18 mouse cellular contexts compared by ENCODE assay signal in genomic region chr15:82348258-82348998, GRCm38 (mm10). TPM values are rescaled to one million over a fixed set of nuclear protein-coding genes. Genes with fewer than 3 reads are reported as not detected.
A peak's percentile ranks its signal among the peaks of the same experiment; 100 is the strongest.
DNase-seq lines count a peak whose midpoint lies in the region; ATAC-seq and TF ChIP-seq lines count a peak whose summit lies in the region.
"Had no signal": no experiment of that assay in that cellular context is flagged by ENCODE, and none has a peak within 500 bp of the region (broad histone marks: within the 10 kb centered on the region; RNA-seq: fewer than 3 reads in every experiment).

No protein-coding gene starts in this region.

- ATAC-seq in heart, embryonic 13.5 days (ENCODE audit: extremely low read depth, insufficient number of reproducible peaks, low FRiP score, low TSS enrichment), result no peak
- ATAC-seq in granulocyte monocyte progenitor cell, adult 5-6 weeks (replicated peaks; ENCODE audit: poor library complexity, severe bottlenecking), result peak; percentile 66
- ATAC-seq: intestine, embryonic 16.5 days had no signal

- no peak for TF ChIP-seq CTCF in CH12.LX (conservative IDR thresholded peaks at IDR 0.05 in 1 of 2, IDR thresholded peaks at IDR 0.05 in 1 of 2; ENCODE audit: low read depth in 2 of 2, low read length in 2 of 2)

- H3K9me3 ChIP-seq in heart, embryonic 13.5 days, result no peaks in the 10 kb centered on the region
- no peaks in the 10 kb centered on the region for H3K9me3 ChIP-seq in CH12.LX (replicated peaks; ENCODE audit: low read length)
- peaks cover 2% of the 10 kb centered on the region; the same call in 1 of the 2 replicates for H3K9me3 ChIP-seq in megakaryocyte, embryonic 14.5 days
- H3K9me3 ChIP-seq: embryonic facial prominence, embryonic 12.5 days; heart, embryonic 15.5 days; neural tube, embryonic 13.5 days; stomach, embryonic 15.5 days had no signal

- H3K27me3 ChIP-seq in heart, embryonic 13.5 days (replicated peaks), result no peaks in the 10 kb centered on the region
- peaks cover 4% of the 10 kb centered on the region for H3K27me3 ChIP-seq in CH12.LX (replicated peaks)
- no peaks in the 10 kb centered on the region for H3K27me3 ChIP-seq in megakaryocyte, embryonic 14.5 days (replicated peaks)
- H3K27me3 ChIP-seq: embryonic facial prominence, embryonic 12.5 days; heart, embryonic 15.5 days; neural tube, embryonic 13.5 days; stomach, embryonic 15.5 days had no signal

- TF ChIP-seq RAD21 in CH12.LX (IDR thresholded peaks at IDR 0.05; ENCODE audit: low read depth, low read length), result no peak

- peak overlapping the region; percentile 87; the same call in 1 of the 2 replicates for H3K9ac ChIP-seq in heart, embryonic 13.5 days
- H3K9ac ChIP-seq in CH12.LX (ENCODE audit: insufficient read depth, low read depth), result no peak overlapping the region; the same call in 1 of the 2 replicates
- H3K9ac ChIP-seq: embryonic facial prominence, embryonic 12.5 days; heart, embryonic 15.5 days; stomach, embryonic 15.5 days had no signal

- no peak for DNase-seq in heart, postnatal 25 days (ENCODE audit: low spot score)
- no peak for DNase-seq in CH12.LX (ENCODE audit: extremely low read depth)
- no peak for DNase-seq in frontal cortex, postnatal 36 days (ENCODE audit: low spot score in 2 of 2)
- DNase-seq in gastrocnemius, adult 18-20 months (ENCODE audit: low spot score), result no peak
- DNase-seq: adrenal gland, postnatal 36 days; cerebellum, postnatal 36 days; kidney, postnatal 4 days; lung, adult 2 months; lung, postnatal 4 days; right cerebral cortex, postnatal 4 days had no signal

- TF ChIP-seq POLR2A in CH12.LX (IDR thresholded peaks at IDR 0.05; ENCODE audit: low read depth, low read length), result no peak

- dilution Hi-C loops in CH12.LX (cut with MboI; ENCODE audit: extremely low pct_ligation_motif_present, extremely low pct_unique_long_range_greater_than_20kb, low sequenced_read_pairs), result no loop called here

- WGBS in heart, embryonic 13.5 days, result 82% methylated on average over 8 of the region's 8 CpGs

- TF ChIP-seq EP300 in CH12.LX (IDR thresholded peaks at IDR 0.05; ENCODE audit: low read length), result peak; percentile 67

- peak overlapping the region; percentile 93 for H3K4me2 ChIP-seq in heart, embryonic 13.5 days
- no peak overlapping the region for H3K4me2 ChIP-seq in CH12.LX (ENCODE audit: insufficient read depth, low read depth, poor library complexity, severe bottlenecking)
- H3K4me2 ChIP-seq: embryonic facial prominence, embryonic 12.5 days had no signal

- no peak overlapping the region for H3K27ac ChIP-seq in heart, embryonic 13.5 days (replicated peaks)
- no peak overlapping the region for H3K27ac ChIP-seq in CH12.LX (ENCODE audit: insufficient read depth, low read depth)
- H3K27ac ChIP-seq: embryonic facial prominence, embryonic 12.5 days; heart, embryonic 15.5 days; neural tube, embryonic 13.5 days; stomach, embryonic 15.5 days had no signal

- intact Hi-C loops in heart, postnatal 25 days (cut with DNase I), result loop anchor here (5.0 kb wide), 1 partner anchor 201 kb away; the partner anchor contains the start of gene Srebf2

- peaks cover 54% of the 10 kb centered on the region for H3K4me1 ChIP-seq in heart, embryonic 13.5 days
- H3K4me1 ChIP-seq in CH12.LX (ENCODE audit: control insufficient read depth in 1 of 2, insufficient read depth in 2 of 2), result peaks cover 14 to 44% of the 10 kb centered on the region in 2 experiments
- H3K4me1 ChIP-seq in megakaryocyte, embryonic 14.5 days, result peaks cover 87% of the 10 kb centered on the region

- in situ Hi-C loops in CH12.LX (cut with MboI; ENCODE audit: low pct_ligation_motif_present, low pct_unique_long_range_greater_than_20kb, low sequenced_read_pairs), result no loop called here

- peaks cover 46% of the 10 kb centered on the region for H3K36me3 ChIP-seq in heart, embryonic 13.5 days
- peaks cover 29 to 42% of the 10 kb centered on the region in 2 experiments for H3K36me3 ChIP-seq in CH12.LX (replicated peaks in 1 of 2; ENCODE audit: control insufficient read depth in 1 of 2, insufficient read depth in 1 of 2, low read length in 1 of 2)
- H3K36me3 ChIP-seq in megakaryocyte, embryonic 14.5 days (replicated peaks; ENCODE audit: low read length), result peaks cover 64% of the 10 kb centered on the region

- peak overlapping the region; percentile 74; the same call in 1 of the 2 replicates for H3K4me3 ChIP-seq in heart, embryonic 13.5 days
- H3K4me3 ChIP-seq in CH12.LX (replicated peaks in 1 of 3; ENCODE audit: low read depth in 2 of 3, low read length in 2 of 3, poor library complexity in 1 of 3), result no peak overlapping the region
- H3K4me3 ChIP-seq in megakaryocyte, embryonic 14.5 days (replicated peaks), result peak overlapping the region; percentile 78
- H3K4me3 ChIP-seq: embryonic facial prominence, embryonic 12.5 days; heart, embryonic 15.5 days; stomach, embryonic 15.5 days had no signal

- H3K79me2 ChIP-seq in CH12.LX (replicated peaks; ENCODE audit: control insufficient read depth, extremely low read depth, insufficient read depth, poor library complexity, severe bottlenecking), result peaks cover 29% of the 10 kb centered on the region

TF ChIP-seq in CH12.LX, 34 proteins besides CTCF, POLR2A, EP300 and RAD21:
- TF ChIP-seq E2F4 (IDR thresholded peaks at IDR 0.05; ENCODE audit: insufficient replicate concordance, low read depth, low read length) (no peak), GABPA (IDR thresholded peaks at IDR 0.05; ENCODE audit: insufficient replicate concordance, low read depth, low read length) (no peak), IRF4 (IDR thresholded peaks at IDR 0.05; ENCODE audit: low read depth, low read length) (peak; percentile 53), PAX5 (IDR thresholded peaks at IDR 0.05; ENCODE audit: low read length) (no peak)

RNA-seq across cellular contexts. Expression of gene Ndufa6, which starts 5.7 kb away (rescaled TPM):
- 473 and 541 TPM in 2 replicates for polyA plus RNA-seq in heart, embryonic 13.5 days (2015; fragmentation: Nextera tagmentation; extraction: Ambion mirVana)
- total RNA-seq in heart, postnatal 25 days (2021), result 100 to 1,000 TPM; 683 to 734 TPM
- 170 and 222 TPM in 2 replicates for total RNA-seq in CH12.LX (2012; rRNA removed)
- total RNA-seq in CH12.LX (2014; rRNA removed), result 262 and 279 TPM in 2 replicates
- 87.3 and 109 TPM in 2 replicates for polyA plus RNA-seq in CH12.LX (2012; ENCODE audit: insufficient read length, low read depth)
- 266 and 267 TPM in 2 replicates for total RNA-seq in granulocyte monocyte progenitor cell, adult 5-6 weeks (2014; fragmentation: Nextera tagmentation)
- 173 and 202 TPM in 2 replicates for total RNA-seq in granulocyte monocyte progenitor cell, adult 5-6 weeks (2017)
- 274 and 631 TPM in 2 replicates for polyA plus RNA-seq in megakaryocyte, embryonic 14.5 days (2012; ENCODE audit: insufficient read depth, low replicate concordance)
- 100 to 1,000 TPM; 481 to 494 TPM for total RNA-seq in gastrocnemius, adult 18-20 months (2021)

RNA-seq across cellular contexts. Expression of gene Smdt1, which starts 9.7 kb away (rescaled TPM):
- polyA plus RNA-seq in heart, embryonic 13.5 days (2015; fragmentation: Nextera tagmentation; extraction: Ambion mirVana), result 334 and 366 TPM in 2 replicates
- total RNA-seq in heart, postnatal 25 days (2021), result 100 to 1,000 TPM; 203 to 204 TPM
- 171 TPM in 2 replicates for total RNA-seq in CH12.LX (2012; rRNA removed)
- total RNA-seq in CH12.LX (2014; rRNA removed), result 112 and 114 TPM in 2 replicates
- 122 and 138 TPM in 2 replicates for polyA plus RNA-seq in CH12.LX (2012; ENCODE audit: insufficient read length, low read depth)
- total RNA-seq in granulocyte monocyte progenitor cell, adult 5-6 weeks (2014; fragmentation: Nextera tagmentation), result 192 and 201 TPM in 2 replicates
- total RNA-seq in granulocyte monocyte progenitor cell, adult 5-6 weeks (2017), result 84.4 and 94.6 TPM in 2 replicates
- polyA plus RNA-seq in megakaryocyte, embryonic 14.5 days (2012; ENCODE audit: insufficient read depth, low replicate concordance), result 118 and 198 TPM in 2 replicates
- 100 to 1,000 TPM; 123 to 154 TPM for total RNA-seq in gastrocnemius, adult 18-20 months (2021)

RNA-seq across cellular contexts. Expression of gene Pheta2, which starts 9.7 kb away (rescaled TPM):
- polyA plus RNA-seq in heart, embryonic 13.5 days (2015; fragmentation: Nextera tagmentation; extraction: Ambion mirVana), result 9.2 TPM in 2 replicates
- 1 to 10 TPM in 1 of 2 experiments, under 1 TPM in 1; 0.70 to 1.4 TPM for total RNA-seq in heart, postnatal 25 days (2021)
- total RNA-seq in CH12.LX (2012; rRNA removed) (0.08 TPM in 1 of 2 replicates, not detected in the other), CH12.LX (2014; rRNA removed) (not detected in 2 replicates)
- polyA plus RNA-seq in CH12.LX (2012; ENCODE audit: insufficient read length, low read depth), result not detected in 2 replicates
- total RNA-seq in granulocyte monocyte progenitor cell, adult 5-6 weeks (2014; fragmentation: Nextera tagmentation), result 2.7 and 5.4 TPM in 2 replicates
- total RNA-seq in granulocyte monocyte progenitor cell, adult 5-6 weeks (2017), result 1.9 and 4.1 TPM in 2 replicates
- 1.2 and 5.5 TPM in 2 replicates for polyA plus RNA-seq in megakaryocyte, embryonic 14.5 days (2012; ENCODE audit: insufficient read depth, low replicate concordance)
- total RNA-seq in gastrocnemius, adult 18-20 months (2021), result under 1 TPM; 0.23 to 0.26 TPM

RNA-seq across cellular contexts. Expression of gene Naga, which starts 9.7 kb away (rescaled TPM):
- polyA plus RNA-seq in heart, embryonic 13.5 days (2015; fragmentation: Nextera tagmentation; extraction: Ambion mirVana), result 42.2 and 44.7 TPM in 2 replicates
- total RNA-seq in heart, postnatal 25 days (2021), result 10 to 100 TPM; 32.0 to 33.3 TPM
- 21.1 and 28.2 TPM in 2 replicates for total RNA-seq in CH12.LX (2012; rRNA removed)
- 17.7 and 19.9 TPM in 2 replicates for total RNA-seq in CH12.LX (2014; rRNA removed)
- polyA plus RNA-seq in CH12.LX (2012; ENCODE audit: insufficient read length, low read depth), result 18.7 and 21.9 TPM in 2 replicates
- total RNA-seq in granulocyte monocyte progenitor cell, adult 5-6 weeks (2014; fragmentation: Nextera tagmentation), result 45.0 and 63.1 TPM in 2 replicates
- 34.0 and 50.4 TPM in 2 replicates for total RNA-seq in granulocyte monocyte progenitor cell, adult 5-6 weeks (2017)
- 280 and 641 TPM in 2 replicates for polyA plus RNA-seq in megakaryocyte, embryonic 14.5 days (2012; ENCODE audit: insufficient read depth, low replicate concordance)
- total RNA-seq in gastrocnemius, adult 18-20 months (2021), result 10 to 100 TPM in 1 of 2 experiments, 1 to 10 TPM in 1; 8.7 to 10.0 TPM

RNA-seq across cellular contexts. Expression of gene Cyp2d22, which starts 31.6 kb away (rescaled TPM):
- 9.0 and 12.4 TPM in 2 replicates for polyA plus RNA-seq in heart, embryonic 13.5 days (2015; fragmentation: Nextera tagmentation; extraction: Ambion mirVana)
- 10 to 100 TPM; 21.5 to 25.4 TPM for total RNA-seq in heart, postnatal 25 days (2021)
- total RNA-seq in CH12.LX (2012; rRNA removed) (0.21 and 0.42 TPM in 2 replicates), CH12.LX (2014; rRNA removed) (0.24 TPM in 1 of 2 replicates, not detected in the other)
- 0.08 TPM in 1 of 2 replicates, not detected in the other for polyA plus RNA-seq in CH12.LX (2012; ENCODE audit: insufficient read length, low read depth)
- 0.54 TPM in 1 of 2 replicates, not detected in the other for total RNA-seq in granulocyte monocyte progenitor cell, adult 5-6 weeks (2014; fragmentation: Nextera tagmentation)
- not detected in 2 replicates for total RNA-seq in granulocyte monocyte progenitor cell, adult 5-6 weeks (2017)
- 0.13 TPM in 1 of 2 replicates, not detected in the other for polyA plus RNA-seq in megakaryocyte, embryonic 14.5 days (2012; ENCODE audit: insufficient read depth, low replicate concordance)
- 10 to 100 TPM; 11.6 to 12.4 TPM for total RNA-seq in gastrocnemius, adult 18-20 months (2021)

Comparison
In these comparisons a context has a peak if more than half of its experiments do, and no peak if none do; other contexts are left out.
1. H3K4me3 ChIP-seq: peak in heart, embryonic 13.5 days (single experiment) and megakaryocyte, embryonic 14.5 days (single experiment); none in CH12.LX (0 of 3).